Mouse (Mus musculus) embryonic fibroblast, embryonic 13.5 days (primary cell): Measurements from ENCODE around the gene Cep112. TPM values are rescaled to one million over a fixed set of nuclear protein-coding genes. Genes with fewer than 3 reads are reported as not detected.

ENCODE experiments used
- H3K27ac ChIP-seq: 2 replicates; pipeline ENCODE4 v1.5.1; 2012; ENCODE audit warnings: low read length, control low read depth, inconsistent platforms; ENCODE audit not compliant: insufficient read depth
- H3K4me1 ChIP-seq: 2 replicates; pipeline ENCODE4 v1.6.1; 2011; ENCODE audit warnings: low read length; ENCODE audit not compliant: control insufficient read depth, insufficient read depth
- H3K4me3 ChIP-seq: 2 replicates; pipeline ENCODE4 v1.5.1; 2011; ENCODE audit warnings: mild to moderate bottlenecking, control low read depth, low read length; ENCODE audit not compliant: insufficient read depth
- CTCF ChIP-seq: IDR thresholded peaks from 2 replicates; pipeline ENCODE4 v1.5.1; 2011; ENCODE audit warnings: mild to moderate bottlenecking, control low read depth, low read length, moderate library complexity, borderline replicate concordance; ENCODE audit not compliant: insufficient read depth
- POLR2A ChIP-seq: IDR thresholded peaks from 2 replicates; pipeline ENCODE4 v1.6.1; 2011; ENCODE audit warnings: low read depth, mild to moderate bottlenecking, control low read depth, low read length, moderate library complexity
- polyA plus RNA-seq: library from polyadenylated mRNA; stranded (reverse); fragments of >200 nt; gene quantifications from 2 replicates; pipeline ENCODE4 v1.2.4, GENCODE M21; 2011; ENCODE audit warnings: low read depth; ENCODE audit not compliant: missing spikeins, insufficient read length

The Cep112 gene
- polyA plus RNA-seq, 1 experiment = 9.2 TPM

- no peaks in the 10 kb centered on the region for H3K4me1 ChIP-seq
- no peak for TF ChIP-seq CTCF
- no peak for TF ChIP-seq POLR2A
- H3K4me3 ChIP-seq = no peak overlapping the region
- H3K27ac ChIP-seq = no peak overlapping the region
Measured at GRCm38 (mm10) chr11:108409876-108410644, 14.9 kb upstream of the Cep112 start.

- TF ChIP-seq CTCF (no peak), POLR2A (no peak)
- no peak overlapping the region for H3K4me3 ChIP-seq
- no peak overlapping the region for H3K27ac ChIP-seq
- H3K4me1 ChIP-seq = no peaks in the 10 kb centered on the region
Measured at GRCm38 (mm10) chr11:108416360-108416759, 8.6 kb upstream of the Cep112 start.

- no peaks in the 10 kb centered on the region for H3K4me1 ChIP-seq
- no peak overlapping the region for H3K4me3 ChIP-seq
- no peak for TF ChIP-seq CTCF
- no peak for TF ChIP-seq POLR2A
- H3K27ac ChIP-seq = no peak overlapping the region
Measured at GRCm38 (mm10) chr11:108418540-108418939, 6.5 kb upstream of the Cep112 start.

GRCm38 (mm10) chr11:108419242-108419641 is 5.8 kb upstream of the Cep112 start:
- H3K27ac ChIP-seq = no peak overlapping the region
- no peak overlapping the region for H3K4me3 ChIP-seq
- H3K4me1 ChIP-seq = no peaks in the 10 kb centered on the region
- TF ChIP-seq CTCF (no peak), POLR2A (no peak)

- Histone ChIP-seq H3K4me3 (no peak overlapping the region), H3K4me1 (no peaks in the 10 kb centered on the region), H3K27ac (no peak overlapping the region)
- TF ChIP-seq CTCF (no peak), POLR2A (no peak)
Measured at GRCm38 (mm10) chr11:108420751-108421150, 4.2 kb upstream of the Cep112 start.

GRCm38 (mm10) chr11:108423221-108423620 is 1.8 kb upstream of the Cep112 start:
- no peak overlapping the region for H3K27ac ChIP-seq
- H3K4me1 ChIP-seq = no peaks in the 10 kb centered on the region
- no peak overlapping the region for H3K4me3 ChIP-seq
- TF ChIP-seq POLR2A (no peak), CTCF (no peak)

GRCm38 (mm10) chr11:108424111-108424510 is 881 bp upstream of the Cep112 start:
- Histone ChIP-seq H3K4me3 (no peak overlapping the region), H3K27ac (no peak overlapping the region), H3K4me1 (no peaks in the 10 kb centered on the region)
- TF ChIP-seq POLR2A (no peak), CTCF (no peak)

GRCm38 (mm10) chr11:108425592-108425921 is 565 bp downstream of the Cep112 start:
- Histone ChIP-seq H3K27ac (no peak overlapping the region), H3K4me1 (no peaks in the 10 kb centered on the region), H3K4me3 (peak overlapping the region; percentile 52)
- TF ChIP-seq CTCF = no peak
- no peak for TF ChIP-seq POLR2A

GRCm38 (mm10) chr11:108426086-108426485 is 1.1 kb downstream of the Cep112 start:
- no peak for TF ChIP-seq CTCF
- no peak overlapping the region for H3K4me3 ChIP-seq
- H3K27ac ChIP-seq = no peak overlapping the region
- H3K4me1 ChIP-seq = no peaks in the 10 kb centered on the region

- no peak overlapping the region for H3K27ac ChIP-seq
- H3K4me3 ChIP-seq = no peak overlapping the region
- TF ChIP-seq CTCF = no peak
- no peak for TF ChIP-seq POLR2A
- no peaks in the 10 kb centered on the region for H3K4me1 ChIP-seq
Measured at GRCm38 (mm10) chr11:108427191-108427590, 2.2 kb downstream of the Cep112 start.
